Mouse (Mus musculus) limb, embryonic 15.5 days (tissue): ENCODE measurements around the gene Kcng1. TPM values are rescaled to one million over a fixed set of nuclear protein-coding genes. Genes with fewer than 3 reads are reported as not detected.

Experiments
- ATAC-seq: fragments of 200-750 bp; cut with Nextera tagmentation; 2 replicates; pipeline ENCODE4 v1.8.0; 2017; ENCODE audit warnings: low read depth, moderate TSS enrichment; ENCODE audit not compliant: insufficient number of reproducible peaks, low FRiP score, low TSS enrichment
- H3K27ac ChIP-seq: fragments of 300-500 bp; sonication (generic); 2 replicates; pipeline ENCODE4 v1.5.1; 2015; ENCODE audit warnings: moderate library complexity, mild to moderate bottlenecking, inconsistent platforms
- H3K27me3 ChIP-seq: fragments of 300-500 bp; sonication (generic); 2 replicates; pipeline ENCODE4 v1.6.1; 2015; ENCODE audit warnings: inconsistent platforms
- H3K36me3 ChIP-seq: fragments of 300-500 bp; sonication (generic); 2 replicates; pipeline ENCODE4 v1.6.1; 2015; ENCODE audit warnings: inconsistent platforms
- H3K4me1 ChIP-seq: fragments of 300-500 bp; sonication (generic); 2 replicates; pipeline ENCODE4 v1.6.1; 2015; ENCODE audit warnings: inconsistent platforms
- H3K4me2 ChIP-seq: fragments of 300-500 bp; sonication (generic); 2 replicates; pipeline ENCODE4 v1.6.1; 2015; ENCODE audit warnings: mild to moderate bottlenecking, inconsistent platforms
- H3K4me3 ChIP-seq: fragments of 300-500 bp; sonication (generic); 2 replicates; pipeline ENCODE4 v1.5.1; 2015; ENCODE audit warnings: mild to moderate bottlenecking, inconsistent platforms
- H3K9ac ChIP-seq: fragments of 300-500 bp; sonication (generic); 2 replicates; pipeline ENCODE4 v1.6.1; 2015; ENCODE audit warnings: inconsistent platforms
- H3K9me3 ChIP-seq: fragments of 300-500 bp; sonication (generic); 2 replicates; pipeline ENCODE4 v1.6.1; 2016; ENCODE audit warnings: inconsistent platforms
- WGBS: fragments of 180-500 bp; shearing (Covaris S2); methylation state at CpG from one replicate; pipeline ENCODE4 v1.1.7; 2015; 5-methylcytosine and 5-hydroxymethylcytosine counted together
- polyA plus RNA-seq: library from polyadenylated mRNA; unstranded; fragments of >200 nt; fragmentation: Nextera tagmentation; extraction: Ambion mirVana; gene quantifications from 2 replicates; pipeline ENCODE4 v1.2.1, GENCODE M21; 2015

Gene Kcng1
- polyA plus RNA-seq, 1 experiment from 2014 or later: 1.4 TPM

DNA sequence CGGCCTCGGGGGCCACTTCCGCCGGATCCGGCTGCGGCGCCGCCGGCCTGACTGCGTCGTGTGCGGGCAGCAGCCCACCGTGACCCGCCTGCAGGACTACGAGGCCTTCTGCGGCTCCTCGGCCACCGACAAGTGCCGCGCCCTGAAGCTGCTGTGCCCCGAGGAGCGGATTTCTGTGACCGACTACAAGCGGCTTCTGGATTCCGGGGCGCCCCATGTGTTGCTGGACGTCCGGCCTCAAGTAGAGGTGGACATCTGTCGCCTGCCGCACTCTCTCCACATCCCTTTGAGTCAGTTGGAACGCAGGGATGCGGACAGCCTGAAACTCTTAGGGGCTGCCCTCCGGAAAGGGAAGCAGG lies 50.1 kb downstream of the Kcng1 start:
- peak overlapping the region; percentile 76 for H3K4me3 ChIP-seq
- 55% methylated on average over 33 of the region's 33 CpGs for WGBS
- H3K27ac ChIP-seq: no peak overlapping the region
- no peaks in the 10 kb centered on the region for H3K27me3 ChIP-seq
- no peaks in the 10 kb centered on the region for H3K9me3 ChIP-seq
- peaks cover 30% of the 10 kb centered on the region for H3K36me3 ChIP-seq
- H3K4me1 ChIP-seq: peaks cover 31% of the 10 kb centered on the region
- peak overlapping the region; percentile 99 for H3K4me2 ChIP-seq
- ATAC-seq: no peak
- H3K9ac ChIP-seq: peak overlapping the region; percentile 82

DNA sequence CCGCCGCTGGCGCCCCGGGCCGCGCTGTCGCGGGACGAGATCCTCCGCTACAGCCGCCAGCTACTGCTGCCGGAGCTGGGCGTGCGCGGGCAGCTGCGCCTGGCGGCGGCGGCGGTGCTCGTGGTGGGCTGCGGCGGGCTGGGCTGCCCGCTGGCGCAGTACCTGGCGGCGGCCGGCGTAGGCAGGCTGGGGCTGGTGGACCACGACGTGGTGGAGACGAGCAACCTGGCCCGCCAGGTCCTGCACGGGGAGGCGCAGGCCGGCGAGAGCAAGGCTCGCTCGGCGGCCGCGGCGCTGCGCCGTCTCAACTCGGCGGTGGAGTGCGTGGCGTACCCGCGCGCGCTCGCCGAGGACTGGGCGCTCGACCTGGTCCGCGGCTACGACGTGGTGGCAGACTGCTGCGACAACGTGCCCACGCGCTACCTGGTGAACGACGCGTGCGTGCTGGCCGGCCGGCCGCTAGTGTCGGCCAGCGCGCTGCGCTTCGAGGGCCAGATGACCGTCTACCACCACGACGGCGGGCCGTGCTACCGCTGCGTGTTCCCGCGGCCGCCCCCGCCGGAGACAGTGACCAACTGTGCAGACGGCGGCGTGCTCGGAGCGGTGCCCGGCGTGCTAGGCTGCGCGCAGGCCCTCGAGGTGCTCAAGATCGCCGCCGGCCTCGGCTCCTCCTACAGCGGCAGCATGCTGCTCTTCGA lies 50.6 kb downstream of the Kcng1 start:
- ATAC-seq: peak; percentile 26; the same call in 1 of the 2 replicates

DNA sequence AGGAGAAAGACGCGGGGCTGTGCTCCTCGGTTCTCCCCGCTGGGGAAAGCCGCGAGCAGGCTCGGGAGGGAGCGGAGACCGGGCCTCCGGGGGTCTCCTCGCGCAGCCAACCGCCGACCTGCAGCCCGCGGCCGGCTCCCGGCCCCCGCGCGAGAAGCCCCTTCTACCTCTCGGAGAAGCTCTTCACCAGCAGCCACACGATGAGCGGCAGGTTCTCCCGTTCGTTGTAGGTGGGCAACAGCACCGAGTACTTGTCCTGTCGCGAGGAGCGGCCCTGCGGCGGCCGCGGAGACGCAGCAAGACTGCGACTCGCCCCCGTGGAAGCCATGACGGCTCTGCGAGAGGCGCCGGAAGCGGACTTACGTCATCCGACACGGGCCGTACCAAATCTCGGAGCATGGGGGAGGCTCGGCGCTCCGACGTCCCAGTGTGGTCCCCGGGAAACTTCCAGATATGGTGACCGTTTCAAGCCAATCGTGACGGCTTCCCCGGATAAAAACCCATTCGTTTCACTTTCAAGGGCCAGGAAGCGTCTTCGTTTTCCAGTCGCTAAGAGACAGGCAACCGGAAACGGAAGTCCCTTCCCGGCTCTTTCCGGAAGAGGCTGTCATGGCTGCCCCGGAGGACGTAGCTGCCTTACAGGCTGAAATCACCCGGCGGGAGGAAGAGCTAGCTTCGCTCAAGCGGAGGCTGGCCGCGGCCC lies 51.4 kb downstream of the Kcng1 start, which contains the start of the genes Gm20716, Dpm1 and Mocs3:
Gene Gm20716 (minus strand): TSS at position 339 of the 703 bp plus-strand sequence.
Gene Dpm1 (minus strand): TSS at position 566 of the 703 bp plus-strand sequence.
Gene Mocs3 (plus strand): TSS at position 597 of the 703 bp plus-strand sequence.
- 0% methylated on average over 73 of the region's 73 CpGs for WGBS
- H3K4me3 ChIP-seq: peak within 1 kb of the TSS; percentile 76
- H3K36me3 ChIP-seq: peaks cover 43% of the 10 kb centered on the region
- H3K9ac ChIP-seq: peak within 1 kb of the TSS; percentile 82
- peaks cover 31% of the 10 kb centered on the region for H3K4me1 ChIP-seq
- peak within 1 kb of the TSS; percentile 99 for H3K4me2 ChIP-seq
- peak within 1 kb of the TSS; percentile 95 for H3K27ac ChIP-seq
- no peaks in the 10 kb centered on the region for H3K9me3 ChIP-seq
- H3K27me3 ChIP-seq: no peaks in the 10 kb centered on the region
- peak; percentile 82 for ATAC-seq

More for the DNA sequence above, 50.6 kb downstream of the Kcng1 start:
- peak overlapping the region; percentile 76 for H3K4me3 ChIP-seq
- peak overlapping the region; percentile 82 for H3K9ac ChIP-seq
- peak overlapping the region; percentile 99 for H3K4me2 ChIP-seq
- H3K9me3 ChIP-seq: no peaks in the 10 kb centered on the region
- peaks cover 31% of the 10 kb centered on the region for H3K4me1 ChIP-seq
- peaks cover 36% of the 10 kb centered on the region for H3K36me3 ChIP-seq
- peak overlapping the region; percentile 95 for H3K27ac ChIP-seq
- WGBS: 2% methylated on average over 102 of the region's 105 CpGs
- no peaks in the 10 kb centered on the region for H3K27me3 ChIP-seq

DNA sequence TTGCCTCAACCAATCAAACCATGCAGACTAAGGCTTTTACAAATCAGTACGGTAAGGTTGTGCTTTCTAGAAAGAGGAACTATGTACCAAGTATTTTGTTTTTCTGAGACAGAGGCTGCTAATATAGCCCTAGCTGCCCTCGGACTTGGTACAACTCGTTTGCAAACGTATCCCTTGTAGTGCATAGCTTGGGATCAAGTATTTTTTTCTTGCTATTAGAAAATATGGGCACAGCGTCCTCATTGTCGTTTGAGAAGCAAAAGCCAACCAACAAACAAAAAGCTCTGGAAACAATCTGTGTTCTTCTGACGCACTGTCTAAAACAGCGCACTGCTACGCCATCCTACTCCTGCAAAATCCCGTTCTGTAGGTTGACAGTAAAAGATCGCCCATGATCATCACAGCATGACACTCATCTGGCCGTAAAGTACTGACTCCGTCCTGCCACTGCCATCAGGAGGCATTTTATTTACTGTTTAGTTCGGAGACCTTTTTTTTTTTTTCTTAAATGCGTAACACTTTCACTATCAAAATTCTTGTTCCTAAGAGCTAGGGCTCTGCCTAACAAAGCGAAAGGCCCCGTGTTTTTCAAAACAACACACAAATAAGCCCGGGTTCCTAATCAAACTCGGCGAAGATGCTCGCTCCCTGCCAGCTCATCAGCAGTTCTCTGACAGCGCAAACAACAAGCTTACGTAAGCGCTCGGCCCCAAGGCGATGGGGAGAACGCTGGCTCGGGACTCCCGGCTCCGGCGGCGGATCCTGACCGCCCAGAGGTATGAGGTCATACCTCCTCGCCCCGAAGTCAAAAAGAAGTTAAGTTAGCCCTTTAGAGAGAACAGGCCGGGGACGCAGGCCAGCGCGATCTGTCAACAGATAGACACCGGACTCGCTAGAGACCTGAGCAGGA lies 52.2 kb downstream of the Kcng1 start:
- no peak for ATAC-seq
- 18% methylated on average over 41 of the region's 41 CpGs for WGBS
- Histone ChIP-seq H3K27me3 (no peaks in the 10 kb centered on the region), H3K9ac (peak overlapping the region; percentile 82), H3K4me3 (peak overlapping the region; percentile 76), H3K27ac (peak overlapping the region; percentile 95), H3K4me1 (peaks cover 31% of the 10 kb centered on the region), H3K9me3 (no peaks in the 10 kb centered on the region), H3K36me3 (peaks cover 48% of the 10 kb centered on the region), H3K4me2 (peak overlapping the region; percentile 99)

DNA sequence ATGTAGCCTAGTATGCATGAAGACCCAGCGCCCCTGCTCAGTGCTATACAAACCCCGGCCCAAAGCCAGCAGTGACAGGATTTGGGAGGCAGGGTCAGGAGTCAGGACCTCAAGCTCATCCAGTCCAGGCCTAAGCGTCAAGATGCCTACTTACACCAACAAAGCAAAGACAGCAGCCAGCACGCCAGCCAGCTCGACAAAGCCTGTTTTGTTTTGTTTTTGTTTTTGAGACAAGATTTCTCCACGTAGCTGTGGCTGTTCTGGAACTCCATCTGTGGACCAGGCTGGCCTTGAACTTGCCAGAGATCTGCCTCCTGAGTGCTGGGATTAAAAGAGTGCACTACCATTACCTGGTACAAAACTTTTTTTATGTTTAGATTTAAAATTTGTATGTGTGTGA lies 58.2 kb downstream of the Kcng1 start:
- peaks cover 77% of the 10 kb centered on the region for H3K36me3 ChIP-seq
- H3K4me1 ChIP-seq: peaks cover 4% of the 10 kb centered on the region; the same call in 1 of the 2 replicates
- WGBS: 89% methylated on average over 6 of the region's 6 CpGs
- no peaks in the 10 kb centered on the region for H3K27me3 ChIP-seq
- ATAC-seq: no peak
- no peak overlapping the region for H3K4me2 ChIP-seq
- no peaks in the 10 kb centered on the region for H3K9me3 ChIP-seq
- H3K4me3 ChIP-seq: no peak overlapping the region
- no peak overlapping the region for H3K27ac ChIP-seq
- H3K9ac ChIP-seq: no peak overlapping the region

DNA sequence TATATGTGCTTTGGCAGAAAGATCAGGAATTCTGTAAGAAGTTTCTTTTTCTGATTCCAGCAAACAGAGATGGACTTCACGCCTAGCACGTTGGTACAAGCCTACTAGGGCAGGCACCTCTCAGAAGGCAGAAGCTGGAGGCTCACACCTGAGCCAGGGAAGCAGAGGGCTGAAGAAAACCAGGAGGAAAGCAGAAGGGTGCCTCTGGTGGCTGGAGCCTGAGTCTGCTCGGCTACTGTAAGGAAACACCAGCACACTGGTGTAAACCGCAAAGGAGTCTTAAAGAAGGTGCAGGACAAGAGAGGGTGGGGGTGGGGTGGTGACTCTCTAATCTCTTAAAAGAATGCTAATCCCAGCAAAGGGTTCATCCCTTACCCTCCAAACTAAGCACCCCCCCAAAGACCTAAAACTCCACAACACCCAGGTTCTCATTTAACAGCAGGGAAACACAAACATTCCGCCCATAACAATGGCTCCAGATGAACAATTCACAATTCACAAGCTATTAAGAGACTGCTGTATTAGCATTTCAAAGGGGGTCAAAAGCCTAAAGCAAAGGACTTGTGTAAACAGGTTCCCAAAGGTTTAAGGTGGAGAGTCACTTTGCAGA lies 67.6 kb downstream of the Kcng1 start:
- ATAC-seq: no peak
- 44% methylated on average over 5 of the region's 5 CpGs for whole genome bisulfite sequencing
- Histone ChIP-seq H3K27ac (no peak overlapping the region), H3K4me1 (no peaks in the 10 kb centered on the region), H3K9ac (no peak overlapping the region), H3K9me3 (no peaks in the 10 kb centered on the region), H3K36me3 (peaks cover 90% of the 10 kb centered on the region), H3K27me3 (no peaks in the 10 kb centered on the region), H3K4me2 (no peak overlapping the region), H3K4me3 (no peak overlapping the region)

Other genes starting within 250 kb of the Kcng1 start
- 2.9 and 3.8 TPM in 2 replicates for gene Pard6b, start 200.7 kb downstream of the Kcng1 start, polyA plus RNA-seq
- gene Adnp, start 74.6 kb downstream of the Kcng1 start, polyA plus RNA-seq: 3.1 and 3.6 TPM in 2 replicates
- gene Gm20716, start 51.4 kb downstream of the Kcng1 start, polyA plus RNA-seq: 13.4 and 17.7 TPM in 2 replicates
- 90.4 and 92.1 TPM in 2 replicates for gene Dpm1, start 51.1 kb downstream of the Kcng1 start, polyA plus RNA-seq
- 5.5 and 6.8 TPM in 2 replicates for gene Mocs3, start 51.1 kb downstream of the Kcng1 start, polyA plus RNA-seq